Mouse (Mus musculus) kidney, postnatal 0 days (tissue): ENCODE data around the gene Atf5. TPM values are rescaled to one million over a fixed set of nuclear protein-coding genes. Genes with fewer than 3 reads are reported as not detected.

Experiments used
- ATAC-seq: fragments of 200-750 bp; cut with Nextera tagmentation; replicated peaks from 2 replicates; pipeline ENCODE4 v1.8.0; 2017; ENCODE audit warnings: low read depth, moderate number of reproducible peaks, moderate TSS enrichment, moderate library complexity; ENCODE audit not compliant: low FRiP score
- DNase-seq: peaks from one replicate; pipeline ENCODE4 v3.0.0-alpha.2; 2016; ENCODE audit warnings: low spot score
- H3K27ac ChIP-seq: fragments of 300-500 bp; sonication (generic); 2 replicates; pipeline ENCODE4 v1.5.1; 2014; ENCODE audit warnings: mild to moderate bottlenecking
- H3K27me3 ChIP-seq: fragments of 300-500 bp; sonication (generic); 2 replicates; pipeline ENCODE4 v1.6.1; 2014; ENCODE audit warnings: low read length, mixed read lengths; ENCODE audit not compliant: insufficient read depth
- H3K36me3 ChIP-seq: fragments of 300-500 bp; sonication (generic); 2 replicates; pipeline ENCODE4 v1.6.1; 2014; ENCODE audit warnings: low read length, mixed read lengths; ENCODE audit not compliant: insufficient read depth
- H3K4me1 ChIP-seq: fragments of 300-500 bp; sonication (generic); replicated peaks from 2 replicates; pipeline ENCODE4 v1.6.1; 2014; ENCODE audit warnings: antibody characterized with exemption, low read length, mixed read lengths; ENCODE audit not compliant: insufficient read depth
- H3K4me2 ChIP-seq: fragments of 300-500 bp; sonication (generic); 2 replicates; pipeline ENCODE4 v1.6.1; 2014; ENCODE audit warnings: mild to moderate bottlenecking, low read length, moderate library complexity, mixed read lengths
- H3K4me3 ChIP-seq: fragments of 300-500 bp; sonication (generic); replicated peaks from 2 replicates; pipeline ENCODE4 v1.5.1; 2014; ENCODE audit warnings: low read depth, low read length
- H3K9ac ChIP-seq: fragments of 300-500 bp; sonication (generic); 2 replicates; pipeline ENCODE4 v1.6.1; 2014; ENCODE audit warnings: low read depth, low read length
- H3K9me3 ChIP-seq: fragments of 300-500 bp; sonication (generic); replicated peaks from 2 replicates; pipeline ENCODE4 v1.6.1; 2016; ENCODE audit warnings: low read length, inconsistent platforms, mixed read lengths
- CTCF ChIP-seq: IDR thresholded peaks from 2 replicates; pipeline ENCODE4 v1.5.1; 2016; ENCODE audit warnings: antibody characterized with exemption, low read depth, mild to moderate bottlenecking, moderate library complexity
- WGBS: fragments of 180-500 bp; shearing (Covaris S2); extraction: QIAGEN DNeasy Blood & Tissue Kit; methylation state at CpG from one replicate; pipeline ENCODE4 v1.1.7; 2014; 5-methylcytosine and 5-hydroxymethylcytosine counted together
- polyA plus RNA-seq: library from polyadenylated mRNA; unstranded; fragments of >200 nt; fragmentation: Nextera tagmentation; extraction: Ambion mirVana; gene quantifications from 2 replicates; pipeline ENCODE4 v1.2.1, GENCODE M21; 2015

Gene Atf5
- polyA plus RNA-seq, 1 experiment from 2014 or later: 5.3 TPM

DNA sequence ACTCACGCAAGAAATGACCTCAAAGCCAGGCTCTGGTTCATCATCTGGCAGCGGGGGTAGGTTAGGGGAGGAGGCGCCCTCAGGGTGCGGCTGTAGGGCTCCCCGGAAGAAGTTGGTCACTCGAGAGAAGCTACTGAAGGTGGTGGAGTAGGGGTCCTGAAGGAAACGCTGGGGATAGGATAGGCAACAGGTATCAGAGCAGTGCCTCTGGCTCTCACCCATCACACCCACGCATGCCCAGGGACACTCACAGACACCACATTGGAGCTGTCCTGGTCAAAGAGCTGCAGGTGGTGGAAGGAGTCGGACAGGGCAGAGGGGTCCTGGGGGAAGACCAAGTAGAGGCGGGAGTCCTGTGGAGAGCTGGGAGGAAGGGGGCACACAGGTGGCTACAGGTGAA lies 28.5 kb upstream of the Atf5 start:
- peaks cover 46% of the 10 kb centered on the region for H3K36me3 ChIP-seq
- WGBS: 91% methylated on average over 10 of the region's 10 CpGs

GRCm38 (mm10) chr7:44841825-44842463 lies 25.5 kb upstream of the Atf5 start:
- Histone ChIP-seq H3K4me3 (no peak overlapping the region), H3K4me2 (no peak overlapping the region), H3K9ac (no peak overlapping the region), H3K27me3 (no peaks in the 10 kb centered on the region), H3K9me3 (no peaks in the 10 kb centered on the region), H3K36me3 (peaks cover 46% of the 10 kb centered on the region), H3K4me1 (peaks cover 10% of the 10 kb centered on the region), H3K27ac (no peak overlapping the region)
- no peak for ATAC-seq
- no peak for DNase-seq
- 85% methylated on average over 8 of the region's 8 CpGs for WGBS
- no peak for TF ChIP-seq CTCF

More for the DNA sequence above, 28.5 kb upstream of the Atf5 start:
- Histone ChIP-seq H3K4me1 (peaks cover 2% of the 10 kb centered on the region), H3K4me3 (no peak overlapping the region), H3K9me3 (no peaks in the 10 kb centered on the region), H3K27me3 (no peaks in the 10 kb centered on the region), H3K27ac (no peak overlapping the region), H3K4me2 (no peak overlapping the region), H3K9ac (no peak overlapping the region)
- ATAC-seq (no peak), DNase-seq (no peak)
- TF ChIP-seq CTCF: no peak

DNA sequence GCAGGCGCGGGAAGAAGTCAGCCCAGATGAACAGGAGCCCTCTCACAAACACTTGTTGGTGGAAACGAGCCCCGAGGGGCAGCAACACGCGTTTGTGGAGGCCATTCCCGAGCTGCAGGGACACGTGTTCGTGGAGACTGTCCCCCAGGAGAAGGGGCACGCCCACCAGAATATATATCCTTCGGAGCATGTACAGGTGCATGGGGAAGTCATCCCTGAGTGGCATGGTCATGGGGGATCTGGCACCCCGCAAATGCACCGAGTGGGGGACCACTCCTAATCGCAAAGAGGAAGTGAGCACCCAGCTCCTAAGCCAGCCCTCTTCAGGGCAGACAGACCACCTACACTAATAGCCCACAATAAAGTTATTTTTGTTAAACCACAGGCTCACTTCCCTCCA lies 24.0 kb upstream of the Atf5 start:
- Histone ChIP-seq H3K4me2 (no peak overlapping the region), H3K27ac (no peak overlapping the region), H3K4me1 (peaks cover 18% of the 10 kb centered on the region), H3K9ac (no peak overlapping the region), H3K4me3 (no peak overlapping the region), H3K9me3 (no peaks in the 10 kb centered on the region), H3K27me3 (no peaks in the 10 kb centered on the region), H3K36me3 (peaks cover 34% of the 10 kb centered on the region)
- 59% methylated on average over 14 of the region's 14 CpGs for WGBS
- TF ChIP-seq CTCF: no peak
- ATAC-seq: no peak
- no peak for DNase-seq

- WGBS: 2% methylated on average over 58 of the region's 58 CpGs
- Histone ChIP-seq H3K27ac (no peak overlapping the region), H3K36me3 (peaks cover 26% of the 10 kb centered on the region), H3K4me2 (peak overlapping the region; percentile 53), H3K9ac (peak overlapping the region; percentile 41; the same call in 1 of the 2 replicates), H3K4me1 (peaks cover 18% of the 10 kb centered on the region), H3K4me3 (peak overlapping the region; percentile 12; the same call in 1 of the 2 replicates), H3K9me3 (no peaks in the 10 kb centered on the region), H3K27me3 (no peaks in the 10 kb centered on the region)
- ATAC-seq: peak; percentile 39
- DNase-seq: peak; percentile 49
- no peak for TF ChIP-seq CTCF
Observed at GRCm38 (mm10) chr7:44839491-44840191, 23.2 kb upstream of the Atf5 start.

DNA sequence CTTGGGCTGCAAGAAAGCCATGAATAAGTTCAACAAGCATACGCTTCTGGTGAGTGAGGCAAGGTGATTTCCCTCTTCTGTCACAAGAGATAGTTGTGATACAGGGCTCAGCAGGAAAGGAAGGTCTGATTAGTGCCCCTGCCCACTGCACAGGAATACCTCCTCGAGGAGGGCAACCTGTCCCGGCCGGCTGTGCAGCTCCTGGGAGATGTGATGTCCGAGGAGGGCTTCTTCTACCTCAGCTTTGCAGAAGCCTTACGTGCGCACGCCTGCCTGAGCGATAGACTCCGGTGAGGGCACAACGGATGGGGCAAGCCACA lies 22.7 kb upstream of the Atf5 start:
- H3K9ac ChIP-seq: no peak overlapping the region
- no peaks in the 10 kb centered on the region for H3K9me3 ChIP-seq
- H3K4me1 ChIP-seq: peaks cover 18% of the 10 kb centered on the region
- peaks cover 21% of the 10 kb centered on the region for H3K36me3 ChIP-seq
- TF ChIP-seq CTCF: no peak
- 28% methylated on average over 11 of the region's 11 CpGs for WGBS
- DNase-seq (no peak), ATAC-seq (no peak; the same call in 1 of the 2 replicates)
- H3K27ac ChIP-seq: no peak overlapping the region
- H3K27me3 ChIP-seq: no peaks in the 10 kb centered on the region
- H3K4me3 ChIP-seq: peak overlapping the region; percentile 12; the same call in 1 of the 2 replicates
- H3K4me2 ChIP-seq: peak overlapping the region; percentile 53

DNA sequence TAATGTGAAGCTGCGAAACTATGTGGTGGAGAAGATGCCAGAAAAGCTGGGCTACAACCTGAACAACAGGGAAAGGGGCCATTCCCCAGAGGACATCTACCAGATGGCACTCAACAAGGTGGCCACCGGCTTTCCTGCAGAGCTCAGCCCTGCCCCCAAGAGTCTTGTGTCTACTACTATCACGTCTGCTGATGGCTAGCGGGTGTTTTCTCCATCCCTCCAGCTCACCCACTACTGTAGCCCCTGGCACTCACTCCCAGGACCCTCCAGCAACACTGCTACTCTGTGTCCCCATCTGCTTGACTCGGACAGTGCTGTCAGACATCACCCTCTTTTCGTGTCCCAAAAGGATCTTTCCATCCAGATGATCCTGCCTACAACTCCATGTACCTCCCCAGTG lies 21.6 kb upstream of the Atf5 start:
- peaks cover 10% of the 10 kb centered on the region for H3K36me3 ChIP-seq
- no peak overlapping the region for H3K27ac ChIP-seq
- H3K4me3 ChIP-seq: no peak overlapping the region
- no peak for TF ChIP-seq CTCF
- H3K9ac ChIP-seq: no peak overlapping the region
- WGBS: 85% methylated on average over 6 of the region's 6 CpGs
- H3K9me3 ChIP-seq: no peaks in the 10 kb centered on the region
- H3K27me3 ChIP-seq: no peaks in the 10 kb centered on the region
- ATAC-seq: no peak
- no peak overlapping the region for H3K4me2 ChIP-seq
- no peak for DNase-seq
- peaks cover 18% of the 10 kb centered on the region for H3K4me1 ChIP-seq
